Mouse (Mus musculus) MEL (cell line): ENCODE results near the gene Cacna1b. TPM values are rescaled to one million over a fixed set of nuclear protein-coding genes. Genes with fewer than 3 reads are reported as not detected.

Experiments
- DNase-seq: peaks from one replicate; pipeline ENCODE4 v3.0.0; 2011; ENCODE audit warnings: low read depth, low spot score
- H3K27ac ChIP-seq: 2 replicates; pipeline ENCODE4 v1.5.1; 2012; ENCODE audit warnings: low read depth, mild to moderate bottlenecking, control low read depth, low read length, moderate library complexity; ENCODE audit not compliant: control insufficient read depth
- H3K27me3 ChIP-seq, 2 experiments: fragments of 150-350 bp in 1 of 2; sonication (generic) in 1 of 2; 2 replicates each; pipeline ENCODE4 v1.6.1; 2012; ENCODE audit warnings: low read length in 2 of 2, mild to moderate bottlenecking in 2 of 2, improper control_type of control experiment in 1 of 2, moderate library complexity in 1 of 2; ENCODE audit not compliant: insufficient read depth in 2 of 2, control insufficient read depth in 1 of 2
- H3K36me3 ChIP-seq, 2 experiments: 2 replicates each; pipeline ENCODE4 v1.6.1; 2012 to 2014; ENCODE audit warnings: low read length in 2 of 2, improper control_type of control experiment in 1 of 2, inconsistent platforms in 1 of 2, mild to moderate bottlenecking in 1 of 2; ENCODE audit not compliant: insufficient read depth in 2 of 2, control insufficient read depth in 1 of 2
- H3K4me1 ChIP-seq, 2 experiments: fragments of 150-350 bp in 1 of 2; sonication (generic) in 1 of 2; 2 replicates each; pipeline ENCODE4 v1.6.1; 2012; ENCODE audit warnings: low read length in 2 of 2, improper control_type of control experiment in 1 of 2, mild to moderate bottlenecking in 1 of 2; ENCODE audit not compliant: insufficient read depth in 2 of 2, control insufficient read depth in 1 of 2
- H3K4me3 ChIP-seq, 2 experiments: fragments of 150-350 bp in 1 of 2; sonication (generic) in 1 of 2; 2 replicates each; pipeline ENCODE4 v1.5.1; 2012; ENCODE audit warnings: low read depth in 2 of 2, low read length in 2 of 2, mild to moderate bottlenecking in 2 of 2, moderate library complexity in 2 of 2, control low read depth in 1 of 2, improper control_type of control experiment in 1 of 2; ENCODE audit not compliant: control insufficient read depth in 1 of 2, insufficient read depth in 1 of 2
- H3K79me2 ChIP-seq: 2 replicates; pipeline ENCODE4 v1.6.1; 2012; ENCODE audit warnings: mild to moderate bottlenecking, low read length, moderate library complexity; ENCODE audit not compliant: control insufficient read depth, poor library complexity, insufficient read depth
- H3K9ac ChIP-seq: 2 replicates; pipeline ENCODE4 v1.6.1; 2012; ENCODE audit warnings: low read depth, mild to moderate bottlenecking, control low read depth, low read length, moderate library complexity; ENCODE audit not compliant: control insufficient read depth, poor library complexity, severe bottlenecking
- H3K9me3 ChIP-seq: fragments of 150-350 bp; sonication (generic); replicated peaks from 2 replicates; pipeline ENCODE4 v1.6.1; 2012; ENCODE audit warnings: mild to moderate bottlenecking, low read length, improper control_type of control experiment, moderate library complexity; ENCODE audit not compliant: insufficient read depth
- CHD2 ChIP-seq: IDR thresholded peaks from 2 replicates; pipeline ENCODE4 v1.6.1; 2011; ENCODE audit warnings: low read length, improper control_type of control experiment
- CTCF ChIP-seq, 3 experiments: IDR thresholded peaks in 2 of 3; conservative IDR thresholded peaks in 1 of 3; 2 replicates each; pipeline ENCODE4 v1.5.1; 2011 to 2012; ENCODE audit warnings: low read length in 3 of 3, low read depth in 2 of 3, mild to moderate bottlenecking in 2 of 3, improper control_type of control experiment in 1 of 3, inconsistent platforms in 1 of 3, mixed read lengths in 1 of 3, moderate library complexity in 1 of 3; ENCODE audit not compliant: control insufficient read depth in 1 of 3, insufficient read depth in 1 of 3, poor library complexity in 1 of 3, severe bottlenecking in 1 of 3
- ELF1 ChIP-seq: IDR thresholded peaks from 2 replicates; pipeline ENCODE4 v1.6.1; 2014; ENCODE audit warnings: low read depth, mild to moderate bottlenecking, inconsistent platforms, low read length, improper control_type of control experiment, moderate library complexity
- EP300 ChIP-seq, 2 experiments: IDR thresholded peaks; 2 replicates each; pipeline ENCODE4 v1.6.1; 2011; ENCODE audit warnings: improper control_type of control experiment in 2 of 2, low read length in 2 of 2, low read depth in 1 of 2, mild to moderate bottlenecking in 1 of 2
- ETS1 ChIP-seq: IDR thresholded peaks from 2 replicates; pipeline ENCODE4 v1.6.1; 2012; ENCODE audit warnings: low read depth, mild to moderate bottlenecking, inconsistent platforms, low read length, improper control_type of control experiment, moderate library complexity
- KAT2A ChIP-seq: conservative IDR thresholded peaks from 2 replicates; pipeline ENCODE4 v1.6.1; 2012; ENCODE audit warnings: low read depth, low read length, improper control_type of control experiment, inconsistent platforms
- MAX ChIP-seq: IDR thresholded peaks from 2 replicates; pipeline ENCODE4 v1.6.1; 2011; ENCODE audit warnings: low read length, improper control_type of control experiment
- MXI1 ChIP-seq: IDR thresholded peaks from 2 replicates; pipeline ENCODE4 v1.6.1; 2011; ENCODE audit warnings: mild to moderate bottlenecking, low read depth, low read length, improper control_type of control experiment
- MYC ChIP-seq: IDR thresholded peaks from 2 replicates; pipeline ENCODE4 v1.6.1; 2011; ENCODE audit warnings: low read depth, mild to moderate bottlenecking, low read length, improper control_type of control experiment, moderate library complexity
- POLR2A ChIP-seq, 2 experiments: IDR thresholded peaks; 2 replicates each; pipeline ENCODE4 v1.6.1; 2011 to 2012; ENCODE audit warnings: low read length in 2 of 2, mild to moderate bottlenecking in 2 of 2, control low read depth in 1 of 2, improper control_type of control experiment in 1 of 2, low read depth in 1 of 2, moderate library complexity in 1 of 2; ENCODE audit not compliant: control insufficient read depth in 1 of 2, insufficient read depth in 1 of 2, poor library complexity in 1 of 2
- RAD21 ChIP-seq: IDR thresholded peaks from 2 replicates; pipeline ENCODE4 v1.6.1; 2011; ENCODE audit warnings: mild to moderate bottlenecking, low read depth, low read length, improper control_type of control experiment
- SIN3A ChIP-seq: IDR thresholded peaks from 2 replicates; pipeline ENCODE4 v1.6.1; 2012; ENCODE audit warnings: low read length, improper control_type of control experiment, inconsistent platforms
- SMC3 ChIP-seq: IDR thresholded peaks from 2 replicates; pipeline ENCODE4 v1.6.1; 2011; ENCODE audit warnings: low read depth, low read length, improper control_type of control experiment
- UBTF ChIP-seq: IDR thresholded peaks from 2 replicates; pipeline ENCODE4 v1.6.1; 2012; ENCODE audit warnings: low read depth, mild to moderate bottlenecking, inconsistent platforms, low read length, improper control_type of control experiment, moderate library complexity, borderline replicate concordance; ENCODE audit not compliant: insufficient read depth
- USF1 ChIP-seq: IDR thresholded peaks from 2 replicates; pipeline ENCODE4 v1.6.1; 2014; ENCODE audit warnings: low read depth, mild to moderate bottlenecking, inconsistent platforms, low read length, improper control_type of control experiment, moderate library complexity
- USF2 ChIP-seq, 2 experiments: IDR thresholded peaks; 2 replicates each; pipeline ENCODE4 v1.6.1; 2011 to 2012; ENCODE audit warnings: improper control_type of control experiment in 2 of 2, low read length in 2 of 2, borderline replicate concordance in 1 of 2, inconsistent platforms in 1 of 2, low read depth in 1 of 2, mild to moderate bottlenecking in 1 of 2; ENCODE audit not compliant: insufficient read depth in 1 of 2
- ZC3H11A ChIP-seq: IDR thresholded peaks from 2 replicates; pipeline ENCODE4 v1.6.1; 2012; ENCODE audit warnings: low read depth, mild to moderate bottlenecking, inconsistent platforms, low read length, improper control_type of control experiment
- ZNF384 ChIP-seq: IDR thresholded peaks from 2 replicates; pipeline ENCODE4 v1.6.1; 2012; ENCODE audit warnings: low read depth, mild to moderate bottlenecking, inconsistent platforms, low read length, improper control_type of control experiment
- polyA plus RNA-seq, 2 experiments: library from polyadenylated mRNA; stranded (reverse) in 1 of 2; unstranded in 1 of 2; fragments of >175 nt in 1 of 2; fragments of >200 nt in 1 of 2; gene quantifications; 2 replicates each; pipeline versions ENCODE4 v1.2.1 to v1.2.4; 2012; ENCODE audit warnings: low replicate concordance in 2 of 2, low read depth in 1 of 2; ENCODE audit not compliant: insufficient read length in 2 of 2, insufficient read depth in 1 of 2, missing spikeins in 1 of 2
- total RNA-seq: library from RNA; depleted of rRNA; stranded (reverse); fragments of 300-350 nt; gene quantifications from 2 replicates; pipeline ENCODE4 v1.2.3, GENCODE M21; 2012

Gene Cacna1b
- total and polyA plus RNA-seq, 3 experiments: not detected

- no peaks in the 10 kb centered on the region for H3K9me3 ChIP-seq
- no peak overlapping the region for H3K27ac ChIP-seq
- H3K27me3 ChIP-seq: no peaks in the 10 kb centered on the region
- no peak overlapping the region for H3K9ac ChIP-seq
- H3K4me3 ChIP-seq: no peak overlapping the region
- TF ChIP-seq ELF1 (no peak), KAT2A (no peak), SIN3A (no peak), ETS1 (no peak), UBTF (no peak), ZC3H11A (peak; percentile 32; the same call in 1 of the 2 replicates), CTCF (IDR thresholded peaks at IDR 0.05 in 2 of 3, conservative IDR thresholded peaks at IDR 0.05 in 1 of 3; ENCODE audit: control insufficient read depth in 1 of 3, insufficient read depth in 1 of 3, low read depth in 2 of 3, low read length in 3 of 3, poor library complexity in 1 of 3, severe bottlenecking in 1 of 3) (peak; percentile 43 to 77 (median 67)), RAD21 (peak; percentile 57), MAX (no peak), ZNF384 (no peak), USF2 (IDR thresholded peaks at IDR 0.05; ENCODE audit: borderline replicate concordance in 1 of 2, insufficient read depth in 1 of 2, low read depth in 1 of 2, low read length in 2 of 2) (no peak), POLR2A (IDR thresholded peaks at IDR 0.05; ENCODE audit: control insufficient read depth in 1 of 2, insufficient read depth in 1 of 2, low read depth in 1 of 2, low read length in 2 of 2, poor library complexity in 1 of 2) (no peak), EP300 (IDR thresholded peaks at IDR 0.05; ENCODE audit: low read depth in 1 of 2, low read length in 2 of 2) (no peak), SMC3 (peak; percentile 60), CHD2 (no peak)
- no peaks in the 10 kb centered on the region for H3K4me1 ChIP-seq
- no peaks in the 10 kb centered on the region for H3K36me3 ChIP-seq
- no peaks in the 10 kb centered on the region for H3K79me2 ChIP-seq
- peak; percentile 17 for DNase-seq
These were observed 7.7 kb downstream of the Cacna1b start for GRCm38 (mm10) chr2:24755276-24755675.

DNA sequence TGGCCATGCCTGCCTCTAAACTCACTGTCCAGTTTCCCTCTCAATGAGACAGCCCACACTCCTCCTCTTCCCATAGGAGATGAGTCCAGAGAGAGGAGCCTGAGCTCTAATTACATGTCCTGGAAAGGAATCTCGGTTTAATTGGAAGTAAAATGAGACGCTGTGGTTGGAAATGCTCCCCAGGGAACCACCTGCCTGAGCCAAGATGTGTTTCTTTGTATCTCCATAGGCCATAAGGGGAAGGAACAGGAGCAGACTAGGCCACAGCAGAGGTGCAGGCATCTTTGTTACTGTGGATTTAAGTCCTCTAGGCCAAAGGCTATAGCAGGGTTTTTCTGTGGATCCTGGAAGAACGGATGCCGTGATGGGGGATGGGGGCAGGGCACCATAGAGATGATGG lies 10.4 kb downstream of the Cacna1b start:
- Histone ChIP-seq H3K27me3 (no peaks in the 10 kb centered on the region), H3K4me3 (no peak overlapping the region), H3K4me1 (no peaks in the 10 kb centered on the region), H3K9ac (no peak overlapping the region), H3K9me3 (no peaks in the 10 kb centered on the region), H3K79me2 (no peaks in the 10 kb centered on the region), H3K27ac (no peak overlapping the region), H3K36me3 (no peaks in the 10 kb centered on the region)
- TF ChIP-seq MXI1 (no peak), ZC3H11A (no peak), USF1 (no peak), MAX (no peak), CHD2 (no peak), EP300 (IDR thresholded peaks at IDR 0.05; ENCODE audit: low read depth in 1 of 2, low read length in 2 of 2) (no peak), MYC (no peak), RAD21 (no peak)
- no peak for DNase-seq
